ENCODE assay signal across 25 mouse cellular contexts in the genomic region with DNA sequence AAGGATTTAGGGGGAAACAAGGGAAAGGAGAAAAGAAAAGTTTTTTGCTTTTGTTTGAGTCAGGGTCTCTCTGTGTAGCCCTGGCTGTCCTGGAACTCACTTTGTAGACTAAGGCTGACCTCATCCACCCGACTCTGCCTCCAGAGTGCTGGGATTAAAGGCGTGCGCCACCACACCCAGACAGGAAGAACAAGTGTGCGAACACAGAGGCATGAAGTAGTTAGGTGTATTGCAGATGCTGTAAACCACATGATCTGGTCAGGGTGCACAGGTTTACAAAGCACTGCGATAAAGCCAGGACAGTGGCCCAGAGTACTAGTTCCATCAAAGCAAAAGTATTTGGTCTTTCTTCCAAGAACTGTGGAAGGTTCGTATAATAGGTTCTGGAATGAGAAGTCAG. TPM values are rescaled to one million over a fixed set of nuclear protein-coding genes. Genes with fewer than 3 reads are reported as not detected.
DNase-seq lines count a peak whose midpoint lies in the region; ATAC-seq lines count a peak whose summit lies in the region.
"Had no signal": no experiment of that assay in that cellular context is flagged by ENCODE, and none has a peak within 500 bp of the region (broad histone marks: within the 10 kb centered on the region; RNA-seq: fewer than 3 reads in every experiment).

No protein-coding gene starts in this region.

- no peak overlapping the region for H3K4me2 ChIP-seq in intestine, embryonic 16.5 days (ENCODE audit: low read depth, low read length)
- no peak overlapping the region for H3K4me2 ChIP-seq in intestine, embryonic 15.5 days (replicated peaks)
- H3K4me2 ChIP-seq: embryonic facial prominence, embryonic 12.5 days; forebrain, embryonic 13.5 days; forebrain, embryonic 15.5 days had no signal

- H3K9ac ChIP-seq in intestine, embryonic 16.5 days (ENCODE audit: low read depth, low read length): no peak overlapping the region
- H3K9ac ChIP-seq in intestine, embryonic 15.5 days: no peak overlapping the region
- H3K9ac ChIP-seq: embryonic facial prominence, embryonic 12.5 days; forebrain, embryonic 13.5 days; forebrain, embryonic 15.5 days; forebrain, postnatal 0 days had no signal

- H3K27ac ChIP-seq in intestine, embryonic 16.5 days (ENCODE audit: low read length): no peak overlapping the region
- no peak overlapping the region for H3K27ac ChIP-seq in intestine, embryonic 15.5 days
- peak overlapping the region; percentile 74; the same call in 1 of the 2 replicates for H3K27ac ChIP-seq in brown adipose tissue, adult 24 weeks (replicated peaks; ENCODE audit: low read depth, low read length)
- H3K27ac ChIP-seq: embryonic facial prominence, embryonic 10.5 days; embryonic facial prominence, embryonic 12.5 days; forebrain, embryonic 13.5 days; forebrain, embryonic 15.5 days had no signal

- peak; percentile 53 for DNase-seq in large intestine, adult 2 months (ENCODE audit: low read depth, low spot score)
- DNase-seq in adrenal gland, adult 18-20 months (ENCODE audit: low spot score in 2 of 2): no peak
- no peak for DNase-seq in layer of hippocampus, adult 11-12 months (ENCODE audit: low spot score)
- no peak for DNase-seq in urinary bladder, postnatal 36 days (ENCODE audit: low spot score in 2 of 2)
- DNase-seq: adrenal gland, adult 2 months; adrenal gland, postnatal 25 days; cerebellum, adult 11-12 months; cerebellum, adult 2 months; cerebellum, adult 9-10 months; cerebellum, postnatal 10 days; cerebellum, postnatal 25 days; forebrain, postnatal 0 days had no signal

- WGBS in intestine, embryonic 16.5 days: 84% methylated on average over 6 of the region's 6 CpGs
- WGBS in intestine, embryonic 15.5 days: 82% methylated on average over 6 of the region's 6 CpGs
- WGBS in large intestine, adult 2 months: 43% methylated on average over 6 of the region's 6 CpGs

- peaks cover 9% of the 10 kb centered on the region; the same call in 1 of the 2 replicates for H3K36me3 ChIP-seq in intestine, embryonic 16.5 days (ENCODE audit: control insufficient read depth, insufficient read depth, low read length)
- peaks cover 7% of the 10 kb centered on the region; the same call in 1 of the 2 replicates for H3K36me3 ChIP-seq in intestine, embryonic 15.5 days

- H3K9me3 ChIP-seq in intestine, embryonic 16.5 days (ENCODE audit: control insufficient read depth, low read length): no peaks in the 10 kb centered on the region
- no peaks in the 10 kb centered on the region for H3K9me3 ChIP-seq in intestine, embryonic 15.5 days
- H3K9me3 ChIP-seq: embryonic facial prominence, embryonic 10.5 days; embryonic facial prominence, embryonic 12.5 days; forebrain, embryonic 13.5 days; forebrain, embryonic 15.5 days had no signal

- no peaks in the 10 kb centered on the region for H3K27me3 ChIP-seq in intestine, embryonic 16.5 days (replicated peaks; ENCODE audit: control insufficient read depth, insufficient read depth, low read length)
- no peaks in the 10 kb centered on the region for H3K27me3 ChIP-seq in intestine, embryonic 15.5 days (replicated peaks)
- H3K27me3 ChIP-seq: embryonic facial prominence, embryonic 12.5 days; forebrain, embryonic 13.5 days; forebrain, embryonic 15.5 days had no signal

- no peak overlapping the region for H3K4me3 ChIP-seq in intestine, embryonic 16.5 days (ENCODE audit: low read length)
- no peak overlapping the region for H3K4me3 ChIP-seq in intestine, embryonic 15.5 days (replicated peaks)
- H3K4me3 ChIP-seq in brown adipose tissue, adult 24 weeks (ENCODE audit: insufficient read depth, low read depth, low read length): no peak overlapping the region
- H3K4me3 ChIP-seq: embryonic facial prominence, embryonic 10.5 days; embryonic facial prominence, embryonic 12.5 days; forebrain, embryonic 13.5 days; forebrain, embryonic 15.5 days had no signal

- ATAC-seq in intestine, embryonic 16.5 days: peak; percentile 65; the same call in 1 of the 2 replicates
- no peak; the same call in 1 of the 2 replicates for ATAC-seq in intestine, embryonic 15.5 days
- ATAC-seq: activated CD4-positive, CD25-positive, alpha-beta regulatory T cell, adult 4 months; forebrain, embryonic 13.5 days; forebrain, embryonic 15.5 days; forebrain, postnatal 0 days had no signal

- no peaks in the 10 kb centered on the region for H3K4me1 ChIP-seq in intestine, embryonic 16.5 days (ENCODE audit: control insufficient read depth, insufficient read depth, low read length)
- no peaks in the 10 kb centered on the region for H3K4me1 ChIP-seq in intestine, embryonic 15.5 days (replicated peaks)
- H3K4me1 ChIP-seq in brown adipose tissue, adult 24 weeks (ENCODE audit: control insufficient read depth, insufficient read depth, insufficient read length, low read length): peaks cover 13% of the 10 kb centered on the region
- H3K4me1 ChIP-seq: embryonic facial prominence, embryonic 10.5 days; embryonic facial prominence, embryonic 12.5 days; forebrain, embryonic 13.5 days; forebrain, embryonic 15.5 days had no signal

RNA-seq across cellular contexts. Expression of a gene that starts 39.5 kb away (rescaled TPM):
- not detected in 2 replicates for polyA plus RNA-seq in intestine, embryonic 16.5 days (2015; fragmentation: Nextera tagmentation; extraction: Ambion mirVana)
- not detected in 2 replicates for polyA plus RNA-seq in intestine, embryonic 15.5 days (2015; fragmentation: Nextera tagmentation; extraction: Ambion mirVana)
- 61.6 and 107 TPM in 2 replicates for polyA plus RNA-seq in brown adipose tissue, adult 24 weeks (2012; ENCODE audit: insufficient read depth, insufficient read length, missing spikeins)
- polyA plus RNA-seq in large intestine, adult 2 months (2012; rRNA removed): 0.19 and 0.60 TPM in 2 replicates
- 10 to 100 TPM; 19.5 to 30.1 TPM for total RNA-seq in adrenal gland, adult 18-20 months (2021)
- total RNA-seq: ES-E14, MEL had no signal
- polyA plus RNA-seq: activated CD4-positive, CD25-positive, alpha-beta regulatory T cell, adult 4 months; brain, embryonic 14.5 days; C2C12; embryonic facial prominence, embryonic 12.5 days; forebrain, embryonic 11.5 days; forebrain, embryonic 13.5 days; forebrain, embryonic 15.5 days; forebrain, postnatal 0 days had no signal

RNA-seq across cellular contexts. Expression of a gene that starts 59.8 kb away (rescaled TPM):
- polyA plus RNA-seq in intestine, embryonic 16.5 days (2015; fragmentation: Nextera tagmentation; extraction: Ambion mirVana): 368 and 382 TPM in 2 replicates
- polyA plus RNA-seq in intestine, embryonic 15.5 days (2015; fragmentation: Nextera tagmentation; extraction: Ambion mirVana): 272 and 287 TPM in 2 replicates
- polyA plus RNA-seq in brown adipose tissue, adult 24 weeks (2012; ENCODE audit: insufficient read depth, insufficient read length, missing spikeins): 54.8 and 55.8 TPM in 2 replicates
- 550 and 651 TPM in 2 replicates for polyA plus RNA-seq in large intestine, adult 2 months (2012; rRNA removed)
- 100 to 1,000 TPM; 218 to 286 TPM for total RNA-seq in adrenal gland, adult 18-20 months (2021)

Comparison
In these comparisons a context has a peak if more than half of its experiments do, and no peak if none do; other contexts are left out.
1. RNA of a gene that starts 39.5 kb away (polyA plus RNA-seq): 61.6 to 107 TPM in brown adipose tissue, adult 24 weeks; 0.19 to 0.60 TPM in large intestine, adult 2 months, not detected in intestine, embryonic 16.5 days and not detected in intestine, embryonic 15.5 days; every median in the first group is over 10 times any median in the second.